ENCODE assay signal across 7 mouse cellular contexts in genomic region chr11:75678747-75679438, GRCm38 (mm10). TPM values are rescaled to one million over a fixed set of nuclear protein-coding genes. Genes with fewer than 3 reads are reported as not detected.
DNase-seq lines count a peak whose midpoint lies in the region; ATAC-seq lines count a peak whose summit lies in the region.

Gene Crk (plus strand): TSS chr11:75679259.

- no peaks in the 10 kb centered on the region for H3K9me3 ChIP-seq in intestine, embryonic 15.5 days
- H3K9me3 ChIP-seq in midbrain, embryonic 10.5 days (replicated peaks): no peaks in the 10 kb centered on the region

- H3K4me1 ChIP-seq in intestine, embryonic 15.5 days (replicated peaks): peaks cover 10% of the 10 kb centered on the region
- peaks cover 22% of the 10 kb centered on the region for H3K4me1 ChIP-seq in midbrain, embryonic 10.5 days

- peak; percentile 98 for ATAC-seq in intestine, embryonic 15.5 days

- no peaks in the 10 kb centered on the region; the same call in 1 of the 2 replicates for H3K36me3 ChIP-seq in intestine, embryonic 15.5 days
- peaks cover 22% of the 10 kb centered on the region for H3K36me3 ChIP-seq in midbrain, embryonic 10.5 days

- H3K27ac ChIP-seq in intestine, embryonic 15.5 days: peak within 1 kb of the TSS; percentile 97
- H3K27ac ChIP-seq in midbrain, embryonic 10.5 days (replicated peaks): peak within 1 kb of the TSS; percentile 96

- intact Hi-C loops in gastrocnemius, postnatal 36 days (cut with DNase I): no loop called here
- intact Hi-C loops in left cerebral cortex, postnatal 25 days (cut with DNase I): loop anchor here (1.0 to 2.0 kb wide), 2 partner anchors 48 to 54 kb away; partner anchors contain the start of gene Ywhae

- DNase-seq in adrenal gland, adult 18-20 months (ENCODE audit: low spot score in 2 of 2): peak; percentile 97
- peak; percentile 99 for DNase-seq in embryo, embryonic 11 days
- DNase-seq in gastrocnemius, postnatal 36 days: peak; percentile 96 to 99
- peak; percentile 96 to 98 for DNase-seq in left cerebral cortex, postnatal 25 days (ENCODE audit: low spot score in 2 of 2)
- DNase-seq in midbrain, embryonic 10.5 days (ENCODE audit: low spot score): peak; percentile 99
- peak; percentile 97 for DNase-seq in right cerebral cortex, postnatal 4 days

- no peaks in the 10 kb centered on the region for H3K27me3 ChIP-seq in intestine, embryonic 15.5 days (replicated peaks)
- H3K27me3 ChIP-seq in midbrain, embryonic 10.5 days (ENCODE audit: low read depth, poor library complexity, severe bottlenecking): no peaks in the 10 kb centered on the region

- H3K4me2 ChIP-seq in intestine, embryonic 15.5 days (replicated peaks): peak within 1 kb of the TSS; percentile 66

- H3K9ac ChIP-seq in intestine, embryonic 15.5 days: peak within 1 kb of the TSS; percentile 87

- H3K4me3 ChIP-seq in intestine, embryonic 15.5 days (replicated peaks): peak within 1 kb of the TSS; percentile 100
- peak within 1 kb of the TSS; percentile 96 for H3K4me3 ChIP-seq in midbrain, embryonic 10.5 days

- WGBS in intestine, embryonic 15.5 days: under 1% methylated on average over 55 of the region's 55 CpGs
- under 1% methylated on average over 55 of the region's 55 CpGs for WGBS in midbrain, embryonic 10.5 days

RNA-seq across cellular contexts. Expression of gene Crk, which starts in this region (rescaled TPM):
- 100 to 1,000 TPM; 115 to 132 TPM for total RNA-seq in adrenal gland, adult 18-20 months (2021)
- 10 to 100 TPM; 38.5 to 44.0 TPM for total RNA-seq in gastrocnemius, postnatal 36 days (2021)
- polyA plus RNA-seq in intestine, embryonic 15.5 days (2015; fragmentation: Nextera tagmentation; extraction: Ambion mirVana): 105 and 109 TPM in 2 replicates
- total RNA-seq in left cerebral cortex, postnatal 25 days (2021): 100 to 1,000 TPM; 125 to 137 TPM
- polyA plus RNA-seq in midbrain, embryonic 10.5 days (2016; fragmentation: Nextera tagmentation; extraction: Ambion mirVana): 127 and 133 TPM in 2 replicates

Comparison
In these comparisons a context has a peak if more than half of its experiments do, and no peak if none do; other contexts are left out.
1. Peak in every context shown above with its lines: DNase-seq, ATAC-seq, H3K4me3 ChIP-seq and H3K27ac ChIP-seq.